Mouse (Mus musculus): ENCODE results near the gene Armt1.

- TF ChIP-seq CTCF (IDR thresholded peaks at IDR 0.05) = no peak
- TF ChIP-seq EP300 (IDR thresholded peaks at IDR 0.05) = no peak
These were observed 52.7 kb downstream of the Armt1 start for GRCm38 (mm10) chr10:4484986-4485385.
